Mouse (Mus musculus) cerebellum, adult 2 months (tissue): ENCODE measurements around the gene Olfr412. TPM values are rescaled to one million over a fixed set of nuclear protein-coding genes. Genes with fewer than 3 reads are reported as not detected.

Experiments
- DNase-seq, 2 experiments: peaks; one replicate each; pipeline ENCODE4 v3.0.0; 2021
- H3K27ac ChIP-seq: fragments of 200-500 bp; 2 replicates; pipeline ENCODE4 v1.5.1; 2012; ENCODE audit warnings: low read length, control low read depth, inconsistent platforms; ENCODE audit not compliant: insufficient read depth
- H3K27me3 ChIP-seq: fragments of 200-500 bp; 2 replicates; pipeline ENCODE4 v1.6.1; 2012; ENCODE audit warnings: inconsistent platforms, mild to moderate bottlenecking, low read length, moderate library complexity; ENCODE audit not compliant: control insufficient read depth, insufficient read depth
- H3K4me1 ChIP-seq: fragments of 200-500 bp; 2 replicates; pipeline ENCODE4 v1.6.1; 2011; ENCODE audit warnings: low read length; ENCODE audit not compliant: control insufficient read depth, insufficient read depth
- H3K4me3 ChIP-seq: fragments of 200-500 bp; replicated peaks from 2 replicates; pipeline ENCODE3; 2011; ENCODE audit warnings: mild to moderate bottlenecking, low read depth, low read length, control low read depth; ENCODE audit not compliant: insufficient read depth
- CTCF ChIP-seq: fragments of 200-500 bp; IDR thresholded peaks from 2 replicates; pipeline ENCODE4 v1.5.1; 2011; ENCODE audit warnings: low read depth, mild to moderate bottlenecking, control low read depth, low read length, moderate library complexity, borderline replicate concordance; ENCODE audit not compliant: insufficient read depth
- POLR2A ChIP-seq: fragments of 200-500 bp; IDR thresholded peaks from 2 replicates; pipeline ENCODE4 v1.6.1; 2011; ENCODE audit warnings: low read length, control low read depth, borderline replicate concordance; ENCODE audit not compliant: insufficient read depth
- WGBS: fragments of 180-500 bp; shearing (Covaris S2); methylation state at CpG from one replicate; pipeline ENCODE4 v1.1.7; 2018; 5-methylcytosine and 5-hydroxymethylcytosine counted together
- polyA plus RNA-seq: library from polyadenylated mRNA; depleted of rRNA; stranded (reverse); fragments of >200 nt; gene quantifications from 2 replicates; pipeline ENCODE4 v1.2.3, GENCODE M21; 2012

Olfr412 gene
- polyA plus RNA-seq, 1 experiment = not detected

- TF ChIP-seq POLR2A = no peak
- no peak for TF ChIP-seq CTCF
- Histone ChIP-seq H3K4me1 (peaks cover 4% of the 10 kb centered on the region; the same call in 1 of the 2 replicates), H3K4me3 (no peak overlapping the region), H3K27ac (no peak overlapping the region), H3K27me3 (no peaks in the 10 kb centered on the region)
- 84% methylated on average over 9 of the region's 9 CpGs for WGBS
- no peak for DNase-seq
Measured at GRCm38 (mm10) chr11:74385674-74386073, 23.8 kb downstream of the Olfr412 start.

- no peaks in the 10 kb centered on the region for H3K27me3 ChIP-seq
- H3K4me1 ChIP-seq = peaks cover 4% of the 10 kb centered on the region; the same call in 1 of the 2 replicates
- no peak for TF ChIP-seq POLR2A
- no peak for TF ChIP-seq CTCF
- H3K4me3 ChIP-seq = no peak overlapping the region
- 40% methylated on average over 5 of the region's 5 CpGs for WGBS
- no peak overlapping the region for H3K27ac ChIP-seq
- DNase-seq = peak in 1 of 2 experiments; percentile 23
Measured at GRCm38 (mm10) chr11:74387203-74387602, 25.3 kb downstream of the Olfr412 start.

- peaks cover 4% of the 10 kb centered on the region; the same call in 1 of the 2 replicates for H3K4me1 ChIP-seq
- TF ChIP-seq CTCF (no peak), POLR2A (no peak)
- H3K27ac ChIP-seq = no peak overlapping the region
- no peaks in the 10 kb centered on the region for H3K27me3 ChIP-seq
- 94% methylated on average over 11 of the region's 11 CpGs for WGBS
- no peak overlapping the region for H3K4me3 ChIP-seq
- no peak for DNase-seq
Measured at GRCm38 (mm10) chr11:74391899-74392298, 30.0 kb downstream of the Olfr412 start.

GRCm38 (mm10) chr11:74392903-74393302, 31.0 kb downstream of the Olfr412 start:
- H3K4me3 ChIP-seq = no peak overlapping the region

GRCm38 (mm10) chr11:74393489-74393888, 31.6 kb downstream of the Olfr412 start:
- TF ChIP-seq POLR2A (no peak), CTCF (no peak)
- H3K4me1 ChIP-seq = no peaks in the 10 kb centered on the region
- H3K4me3 ChIP-seq = no peak overlapping the region
- DNase-seq = no peak
- 65% methylated on average over 5 of the region's 5 CpGs for WGBS
- H3K27ac ChIP-seq = no peak overlapping the region
- no peaks in the 10 kb centered on the region for H3K27me3 ChIP-seq

More at GRCm38 (mm10) chr11:74392903-74393302, 31.0 kb downstream of the Olfr412 start:
- no peaks in the 10 kb centered on the region for H3K27me3 ChIP-seq
- no peaks in the 10 kb centered on the region for H3K4me1 ChIP-seq
- TF ChIP-seq CTCF = no peak
- 70% methylated on average over 6 of the region's 6 CpGs for WGBS
- no peak overlapping the region for H3K27ac ChIP-seq
- DNase-seq = no peak

GRCm38 (mm10) chr11:74395583-74395982, 33.7 kb downstream of the Olfr412 start:
- WGBS = 72% methylated on average over 18 of the region's 18 CpGs
- TF ChIP-seq CTCF (no peak), POLR2A (no peak)
- H3K27ac ChIP-seq = no peak overlapping the region
- no peak overlapping the region for H3K4me3 ChIP-seq
- no peaks in the 10 kb centered on the region for H3K4me1 ChIP-seq
- H3K27me3 ChIP-seq = no peaks in the 10 kb centered on the region
- no peak for DNase-seq

- WGBS = 70% methylated on average over 2 of the region's 2 CpGs
- Histone ChIP-seq H3K4me3 (no peak overlapping the region), H3K4me1 (no peaks in the 10 kb centered on the region), H3K27me3 (no peaks in the 10 kb centered on the region), H3K27ac (no peak overlapping the region)
- DNase-seq = no peak
- no peak for TF ChIP-seq POLR2A
- peak; percentile 51; the same call in 1 of the 2 replicates for TF ChIP-seq CTCF
Measured at GRCm38 (mm10) chr11:74402126-74402525, 40.3 kb downstream of the Olfr412 start.

GRCm38 (mm10) chr11:74404216-74404615, 42.3 kb downstream of the Olfr412 start:
- DNase-seq = no peak
- Histone ChIP-seq H3K4me3 (no peak overlapping the region), H3K27me3 (no peaks in the 10 kb centered on the region), H3K27ac (no peak overlapping the region), H3K4me1 (peaks cover 3% of the 10 kb centered on the region; the same call in 1 of the 2 replicates)
- no peak for TF ChIP-seq CTCF
- TF ChIP-seq POLR2A = no peak
- 66% methylated on average over 2 of the region's 2 CpGs for WGBS
